Mouse (Mus musculus) stomach, embryonic 15.5 days (tissue): ENCODE data around the gene Arhgap28. TPM values are rescaled to one million over a fixed set of nuclear protein-coding genes. Genes with fewer than 3 reads are reported as not detected.

Experiments used
- ATAC-seq: fragments of 200-750 bp; cut with Nextera tagmentation; 2 replicates; pipeline ENCODE4 v1.8.0; 2017; ENCODE audit warnings: low read depth, moderate number of reproducible peaks, moderate TSS enrichment; ENCODE audit not compliant: insufficient read depth, low FRiP score
- H3K27ac ChIP-seq: fragments of 300-500 bp; sonication (generic); 2 replicates; pipeline ENCODE4 v1.5.1; 2015; ENCODE audit warnings: mild to moderate bottlenecking, inconsistent platforms
- H3K27me3 ChIP-seq: fragments of 300-500 bp; sonication (generic); replicated peaks from 2 replicates; pipeline ENCODE4 v1.6.1; 2015; ENCODE audit warnings: inconsistent platforms
- H3K36me3 ChIP-seq: fragments of 300-500 bp; sonication (generic); 2 replicates; pipeline ENCODE4 v1.6.1; 2015; ENCODE audit warnings: inconsistent platforms
- H3K4me1 ChIP-seq: fragments of 300-500 bp; sonication (generic); 2 replicates; pipeline ENCODE4 v1.6.1; 2015; ENCODE audit warnings: inconsistent platforms
- H3K4me2 ChIP-seq: fragments of 300-500 bp; sonication (generic); 2 replicates; pipeline ENCODE4 v1.6.1; 2015; ENCODE audit warnings: mild to moderate bottlenecking, inconsistent platforms
- H3K4me3 ChIP-seq: fragments of 300-500 bp; sonication (generic); replicated peaks from 2 replicates; pipeline ENCODE4 v1.5.1; 2015; ENCODE audit warnings: inconsistent platforms
- H3K9ac ChIP-seq: fragments of 300-500 bp; sonication (generic); 2 replicates; pipeline ENCODE4 v1.6.1; 2015; ENCODE audit warnings: inconsistent platforms
- H3K9me3 ChIP-seq: fragments of 300-500 bp; sonication (generic); 2 replicates; pipeline ENCODE4 v1.6.1; 2016; ENCODE audit warnings: inconsistent platforms
- WGBS: fragments of 180-500 bp; shearing (Covaris S2); methylation state at CpG from one replicate; pipeline ENCODE4 v1.1.7; 2015; 5-methylcytosine and 5-hydroxymethylcytosine counted together
- polyA plus RNA-seq: library from polyadenylated mRNA; unstranded; fragments of >200 nt; fragmentation: Nextera tagmentation; extraction: Ambion mirVana; gene quantifications from 2 replicates; pipeline ENCODE4 v1.2.1, GENCODE M21; 2015

Arhgap28 gene
- polyA plus RNA-seq, 1 experiment from 2014 or later: 23.9 TPM

DNA sequence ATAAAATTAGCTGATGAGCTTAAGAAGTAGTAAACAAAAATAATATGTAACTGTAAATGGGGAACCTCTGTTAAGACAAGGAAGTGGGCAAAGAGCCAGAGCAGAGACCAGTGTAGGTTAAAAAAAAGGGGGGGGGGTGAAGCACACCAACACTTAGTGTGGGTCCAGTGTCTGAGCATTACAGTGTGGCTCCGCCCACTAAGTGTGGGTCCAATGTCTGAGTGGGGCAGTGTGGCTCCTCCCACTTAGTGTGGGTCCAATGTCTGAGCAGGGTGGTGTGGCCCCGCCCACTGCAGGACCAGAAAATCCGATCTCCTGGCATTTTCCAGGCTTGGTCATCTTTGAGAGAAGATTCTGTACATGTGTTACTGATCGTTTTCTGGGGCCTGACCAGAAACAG is 101.1 kb downstream of the Arhgap28 start:
- no peaks in the 10 kb centered on the region for H3K4me1 ChIP-seq
- no peak for ATAC-seq
- H3K4me3 ChIP-seq: no peak overlapping the region
- peaks cover 4% of the 10 kb centered on the region; the same call in 1 of the 2 replicates for H3K36me3 ChIP-seq
- no peaks in the 10 kb centered on the region for H3K27me3 ChIP-seq
- no peak overlapping the region for H3K4me2 ChIP-seq
- no peak overlapping the region for H3K27ac ChIP-seq
- 83% methylated on average over 4 of the region's 4 CpGs for WGBS
- no peaks in the 10 kb centered on the region for H3K9me3 ChIP-seq
- no peak overlapping the region for H3K9ac ChIP-seq

DNA sequence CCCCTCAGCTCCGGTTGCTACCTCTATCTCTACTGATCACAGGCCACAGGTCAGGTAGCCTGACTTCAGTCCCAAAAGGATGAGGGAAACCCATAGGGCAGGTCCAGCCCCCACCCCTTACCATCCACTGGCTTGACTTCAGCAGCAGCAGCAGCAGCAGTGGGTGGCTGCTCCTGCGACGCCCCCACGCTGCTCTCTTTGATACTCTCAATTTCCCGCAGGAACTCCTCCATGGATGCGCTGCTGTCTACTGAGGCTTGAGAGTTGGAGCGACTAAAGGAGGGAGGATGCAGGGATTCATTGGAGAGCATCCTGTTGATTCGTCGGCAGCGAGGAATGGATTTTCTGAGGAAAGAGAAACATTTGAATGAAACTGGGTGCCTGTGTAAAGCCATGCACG is 102.8 kb downstream of the Arhgap28 start:
- Histone ChIP-seq H3K9ac (no peak overlapping the region), H3K4me1 (no peaks in the 10 kb centered on the region), H3K27ac (no peak overlapping the region), H3K4me3 (no peak overlapping the region), H3K36me3 (peaks cover 4% of the 10 kb centered on the region; the same call in 1 of the 2 replicates), H3K27me3 (no peaks in the 10 kb centered on the region), H3K9me3 (no peaks in the 10 kb centered on the region), H3K4me2 (no peak overlapping the region)
- no peak for ATAC-seq
- 83% methylated on average over 11 of the region's 11 CpGs for WGBS

DNA sequence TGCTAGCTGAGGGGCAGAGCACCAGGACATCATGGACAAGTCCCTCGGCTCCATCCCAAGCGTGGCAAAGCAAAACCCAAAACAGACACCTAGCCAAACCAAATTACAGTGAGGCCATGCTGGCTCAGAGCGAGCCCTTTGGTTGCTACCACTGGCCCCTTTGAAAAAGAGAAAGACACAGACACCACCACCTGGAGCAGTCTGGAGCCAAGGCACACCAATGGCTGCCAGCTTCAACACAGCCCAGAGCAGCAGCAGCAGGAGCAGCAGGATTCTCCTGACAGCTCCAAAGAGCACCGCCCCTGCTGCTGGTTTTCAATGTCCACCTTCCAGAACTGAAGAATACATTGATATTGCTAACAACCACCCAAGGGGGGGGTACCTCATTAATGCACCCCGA is 104.5 kb downstream of the Arhgap28 start:
- no peak for ATAC-seq
- Histone ChIP-seq H3K27me3 (no peaks in the 10 kb centered on the region), H3K4me2 (no peak overlapping the region), H3K4me3 (no peak overlapping the region), H3K9ac (no peak overlapping the region), H3K4me1 (no peaks in the 10 kb centered on the region), H3K27ac (no peak overlapping the region), H3K9me3 (no peaks in the 10 kb centered on the region), H3K36me3 (peaks cover 8% of the 10 kb centered on the region)
- 98% methylated on average over 5 of the region's 5 CpGs for WGBS

DNA sequence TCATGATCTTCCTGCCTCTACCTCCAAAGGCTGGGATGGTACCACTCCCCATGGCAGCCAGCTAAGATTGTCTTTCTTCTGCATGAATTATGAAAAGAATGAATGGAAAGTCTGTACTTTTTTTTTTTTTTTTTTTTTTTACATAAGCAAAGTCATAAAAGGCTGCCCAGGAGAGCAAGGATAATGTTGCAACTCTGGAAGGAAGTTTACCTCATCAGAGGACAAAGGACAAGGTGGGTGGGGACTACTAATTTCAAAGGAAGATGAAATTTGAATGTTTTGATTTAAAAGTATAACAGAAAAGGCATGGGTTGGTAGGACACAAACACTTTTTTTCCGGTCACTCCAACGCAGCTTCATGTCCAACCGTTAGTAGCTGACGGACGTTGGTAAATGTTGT is 107.5 kb downstream of the Arhgap28 start:
- WGBS: 92% methylated on average over 5 of the region's 5 CpGs
- no peak for ATAC-seq
- no peaks in the 10 kb centered on the region for H3K9me3 ChIP-seq
- H3K4me2 ChIP-seq: no peak overlapping the region
- H3K27me3 ChIP-seq: no peaks in the 10 kb centered on the region
- peaks cover 8% of the 10 kb centered on the region for H3K36me3 ChIP-seq
- H3K9ac ChIP-seq: no peak overlapping the region
- no peaks in the 10 kb centered on the region for H3K4me1 ChIP-seq
- no peak overlapping the region for H3K4me3 ChIP-seq
- H3K27ac ChIP-seq: no peak overlapping the region

DNA sequence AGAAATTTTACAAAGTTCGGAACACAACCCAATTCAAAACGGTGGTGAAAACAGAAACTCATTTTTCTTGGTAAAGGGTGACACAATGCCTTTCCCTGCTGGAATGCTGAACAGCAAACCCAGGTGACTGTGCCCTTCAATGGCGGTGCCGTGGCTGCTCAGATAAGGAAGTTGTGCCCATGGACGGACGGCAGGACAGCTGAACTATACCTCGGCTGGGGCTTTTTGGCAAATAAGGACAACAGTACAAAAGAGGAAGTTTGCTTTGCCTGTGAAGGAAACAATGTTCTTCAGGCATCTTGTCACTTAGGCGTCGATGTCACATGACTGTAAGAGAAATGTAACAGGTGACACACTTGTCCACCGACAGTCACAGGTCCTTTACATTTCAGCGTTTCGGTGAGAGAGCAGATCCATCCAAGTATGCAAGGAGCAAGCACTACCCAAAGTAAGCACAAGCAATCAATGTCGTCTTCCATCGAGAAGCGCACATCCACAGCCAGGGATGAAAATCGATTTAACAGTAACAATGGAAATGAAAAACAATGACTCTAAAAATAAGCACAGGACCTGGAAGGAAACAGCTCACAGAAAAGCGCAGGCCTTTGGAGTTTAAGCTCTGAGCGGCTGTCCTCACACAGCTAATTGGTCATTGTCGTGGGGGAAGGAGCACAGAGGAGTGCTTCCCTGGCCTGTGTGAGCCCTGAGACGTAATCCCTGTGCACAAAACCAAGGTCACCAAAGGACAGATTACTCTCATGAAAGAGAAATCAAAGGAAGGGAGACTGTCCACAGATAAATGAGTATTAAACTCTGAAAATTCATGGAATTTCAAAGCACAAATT is 114.2 kb downstream of the Arhgap28 start:
- no peaks in the 10 kb centered on the region for H3K27me3 ChIP-seq
- ATAC-seq: no peak
- no peaks in the 10 kb centered on the region for H3K9me3 ChIP-seq

DNA sequence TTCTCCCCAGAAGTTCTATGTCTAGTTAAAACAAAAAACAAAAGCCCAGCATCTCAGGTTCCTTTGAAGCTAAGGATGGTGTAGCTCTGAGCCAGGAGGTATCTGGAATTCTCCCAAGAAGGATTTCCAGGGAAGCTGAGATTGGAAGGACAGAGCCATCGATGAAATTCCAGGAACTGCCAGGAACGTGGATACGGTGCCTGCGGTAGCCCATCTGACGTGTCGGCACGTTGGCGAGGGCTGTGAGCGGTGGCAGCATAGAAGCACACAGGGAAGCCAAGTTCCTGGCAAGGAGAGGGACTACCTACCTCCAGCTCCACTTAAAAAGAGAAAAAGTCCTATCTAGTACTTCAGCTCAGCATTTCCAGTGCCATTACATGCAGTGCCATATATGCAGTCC is 115.8 kb downstream of the Arhgap28 start:
- H3K27me3 ChIP-seq: no peaks in the 10 kb centered on the region
- 88% methylated on average over 9 of the region's 9 CpGs for WGBS
- no peak for ATAC-seq

More for the DNA sequence above, 114.2 kb downstream of the Arhgap28 start:
- 61% methylated on average over 20 of the region's 20 CpGs for WGBS
- 0 out of 2 replicates have a peak overlapping the region, but pooled peaks have one; percentile 21 for H3K27ac ChIP-seq
- no peaks in the 10 kb centered on the region for H3K4me1 ChIP-seq
- no peak overlapping the region for H3K9ac ChIP-seq
- H3K4me2 ChIP-seq: no peak overlapping the region
- no peaks in the 10 kb centered on the region for H3K36me3 ChIP-seq
- no peak overlapping the region for H3K4me3 ChIP-seq

DNA sequence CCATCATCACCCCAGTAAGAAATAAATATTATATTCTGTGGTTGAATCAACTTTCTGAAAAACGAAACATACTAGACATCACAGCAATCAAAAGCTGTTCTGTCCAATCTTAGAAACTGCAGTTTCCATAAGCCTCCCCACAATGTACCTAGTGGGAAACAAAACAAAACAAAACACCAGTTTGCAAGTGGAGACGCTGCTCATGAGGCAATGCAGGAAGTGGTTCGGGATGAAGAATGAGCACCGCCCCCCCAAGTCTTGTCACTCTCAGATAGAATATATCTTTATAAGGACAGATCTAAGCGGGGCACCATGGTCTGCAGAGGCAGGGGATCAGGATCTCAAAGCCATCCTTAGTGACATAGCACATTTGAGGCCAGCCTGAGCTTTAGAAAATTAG is 117.6 kb downstream of the Arhgap28 start:
- H3K27me3 ChIP-seq: no peaks in the 10 kb centered on the region
- H3K27ac ChIP-seq: no peak overlapping the region
- whole genome bisulfite sequencing: 74% methylated on average over 5 of the region's 5 CpGs
- ATAC-seq: no peak
- H3K9ac ChIP-seq: no peak overlapping the region
- no peaks in the 10 kb centered on the region for H3K9me3 ChIP-seq
- H3K4me2 ChIP-seq: no peak overlapping the region
- H3K4me1 ChIP-seq: no peaks in the 10 kb centered on the region
- H3K36me3 ChIP-seq: no peaks in the 10 kb centered on the region
- no peak overlapping the region for H3K4me3 ChIP-seq

More for the DNA sequence above, 115.8 kb downstream of the Arhgap28 start:
- Histone ChIP-seq H3K4me3 (no peak overlapping the region), H3K36me3 (no peaks in the 10 kb centered on the region), H3K9me3 (no peaks in the 10 kb centered on the region), H3K27ac (no peak overlapping the region), H3K9ac (no peak overlapping the region), H3K4me1 (no peaks in the 10 kb centered on the region), H3K4me2 (no peak overlapping the region)

DNA sequence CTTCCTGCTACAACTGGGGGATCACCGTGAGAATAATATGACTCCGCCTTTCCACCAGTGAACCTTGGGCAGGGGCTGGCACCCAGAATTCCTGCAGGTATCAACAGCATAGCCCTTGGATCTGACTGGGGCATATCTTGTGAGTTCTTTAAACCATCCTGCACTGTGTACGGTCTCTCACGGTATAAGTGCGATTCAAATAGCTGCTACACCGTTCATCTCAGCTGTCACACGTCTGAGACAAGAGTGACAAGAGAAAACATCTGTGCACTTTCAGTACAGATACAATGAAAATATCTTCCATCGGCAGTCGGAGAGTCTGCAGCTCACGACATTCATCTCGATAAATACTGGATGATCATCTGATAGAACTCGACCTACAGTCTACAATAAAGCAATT is 126.3 kb downstream of the Arhgap28 start:
- no peak overlapping the region for H3K4me2 ChIP-seq
- ATAC-seq: no peak
- no peaks in the 10 kb centered on the region for H3K4me1 ChIP-seq
- H3K9ac ChIP-seq: no peak overlapping the region
- H3K27ac ChIP-seq: no peak overlapping the region
- H3K4me3 ChIP-seq: no peak overlapping the region
- WGBS: 78% methylated on average over 12 of the region's 12 CpGs
- H3K9me3 ChIP-seq: no peaks in the 10 kb centered on the region
- 0 out of 2 replicates have a peak, but pooled peaks cover 5% of the 10 kb centered on the region for H3K36me3 ChIP-seq
- no peaks in the 10 kb centered on the region for H3K27me3 ChIP-seq

DNA sequence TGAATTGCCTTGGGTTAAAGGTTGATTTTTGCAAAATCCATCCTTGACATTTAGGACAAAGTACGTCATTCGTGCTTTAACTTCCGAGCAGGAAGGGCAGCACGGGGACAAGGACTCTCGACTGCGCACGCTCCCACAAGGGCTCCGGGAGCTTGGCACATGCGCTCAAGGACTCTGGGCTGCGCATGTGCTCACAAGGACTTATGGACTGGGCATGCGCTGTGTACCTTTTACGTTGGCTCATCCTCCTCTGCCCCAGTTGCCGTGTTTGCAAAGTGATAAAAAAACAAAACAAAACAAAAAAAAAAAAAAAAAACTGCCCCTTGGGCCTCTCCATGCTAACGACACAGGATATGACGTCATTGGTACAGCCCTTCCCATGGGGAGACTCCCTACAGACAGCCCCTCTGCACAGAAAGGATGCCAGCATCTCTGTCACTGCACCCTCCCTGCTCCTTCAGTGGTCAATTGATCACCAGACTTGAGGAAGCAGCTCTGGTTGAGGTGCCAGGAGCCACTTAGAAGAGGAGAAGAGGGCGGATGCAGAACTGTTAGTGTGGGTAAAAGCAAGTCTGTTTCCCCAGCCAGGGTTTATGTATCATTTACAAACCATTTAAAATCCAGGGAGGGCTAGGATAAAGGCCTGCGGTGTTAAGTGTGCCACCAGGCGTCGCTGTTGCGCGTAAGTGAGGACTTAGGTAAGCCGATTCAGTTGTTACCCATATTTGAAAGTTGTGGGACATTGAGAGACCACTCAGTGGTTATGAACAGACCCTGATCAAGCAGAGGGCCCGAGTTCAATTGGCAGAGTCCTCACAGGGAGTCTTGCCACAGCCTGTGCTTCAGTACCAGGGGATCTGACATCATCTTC is 134.0 kb downstream of the Arhgap28 start:
- H3K4me2 ChIP-seq: no peak overlapping the region
- H3K4me3 ChIP-seq: no peak overlapping the region
- peaks cover 24% of the 10 kb centered on the region for H3K36me3 ChIP-seq
- H3K9me3 ChIP-seq: no peaks in the 10 kb centered on the region
- no peak overlapping the region for H3K27ac ChIP-seq
- no peak; the same call in 1 of the 2 replicates for ATAC-seq
- WGBS: 70% methylated on average over 23 of the region's 23 CpGs
- H3K27me3 ChIP-seq: no peaks in the 10 kb centered on the region
- no peaks in the 10 kb centered on the region for H3K4me1 ChIP-seq
- no peak overlapping the region for H3K9ac ChIP-seq

DNA sequence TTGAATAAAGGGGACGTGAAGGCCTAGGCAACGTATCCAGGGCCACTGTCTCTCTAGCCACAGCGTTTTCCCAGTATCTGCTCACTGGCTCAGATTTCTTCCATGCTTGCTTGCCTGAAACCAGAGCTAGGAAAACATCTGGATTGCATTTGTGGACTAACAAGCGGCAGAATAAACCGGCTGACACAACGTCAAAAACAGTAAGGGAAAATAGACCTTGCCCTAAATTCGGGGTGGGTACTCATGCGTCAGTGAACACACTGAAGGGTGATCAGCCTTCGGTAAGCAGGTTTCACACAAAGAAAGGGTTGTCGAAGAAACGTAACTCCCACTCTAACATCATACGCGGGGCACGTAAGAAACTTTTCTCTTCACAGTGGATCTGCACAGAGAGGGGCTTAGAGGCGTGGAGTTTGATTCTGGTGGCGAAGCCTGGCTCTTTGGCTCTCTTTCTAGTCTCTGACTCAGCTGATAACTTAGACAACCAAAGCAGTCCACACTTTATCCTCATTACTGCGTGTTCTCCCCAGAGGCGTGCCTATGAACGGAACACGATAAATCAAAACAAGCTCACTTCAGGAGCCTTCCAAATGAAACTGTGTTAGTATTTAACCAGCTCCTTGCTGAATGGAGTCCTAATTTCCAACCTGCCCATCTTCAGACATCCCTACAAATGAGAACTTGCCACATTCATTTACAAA is 137.2 kb downstream of the Arhgap28 start:
- Histone ChIP-seq H3K9me3 (no peaks in the 10 kb centered on the region), H3K27me3 (no peaks in the 10 kb centered on the region), H3K4me2 (no peak overlapping the region), H3K36me3 (peaks cover 18% of the 10 kb centered on the region), H3K4me3 (no peak overlapping the region), H3K4me1 (no peaks in the 10 kb centered on the region), H3K9ac (no peak overlapping the region), H3K27ac (peak overlapping the region; percentile 8; the same call in 1 of the 2 replicates)
- 78% methylated on average over 20 of the region's 20 CpGs for WGBS
- no peak for ATAC-seq

DNA sequence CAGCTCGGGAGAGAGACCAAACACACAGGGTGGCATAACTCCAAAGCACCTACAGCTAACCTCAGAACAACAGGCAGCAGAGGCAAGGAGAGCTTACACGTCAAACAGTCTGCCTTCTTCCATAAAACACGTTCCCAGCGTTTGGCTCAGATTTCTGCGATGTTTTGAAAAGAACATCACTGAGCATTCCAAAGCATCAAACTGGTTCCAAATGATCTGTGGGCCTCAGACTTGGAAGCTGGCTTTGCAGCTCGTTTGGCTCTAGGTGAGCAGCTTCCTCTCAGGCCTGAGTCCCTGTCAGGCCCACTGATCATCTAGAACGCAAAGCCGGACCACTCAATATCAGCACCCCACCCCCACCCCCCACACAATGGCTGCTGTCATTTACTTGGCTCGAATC is 137.9 kb downstream of the Arhgap28 start:
- Histone ChIP-seq H3K9ac (no peak overlapping the region), H3K36me3 (peaks cover 12% of the 10 kb centered on the region; the same call in 1 of the 2 replicates), H3K4me2 (no peak overlapping the region), H3K4me3 (no peak overlapping the region), H3K27me3 (no peaks in the 10 kb centered on the region), H3K9me3 (no peaks in the 10 kb centered on the region), H3K27ac (0 out of 2 replicates have a peak overlapping the region, but pooled peaks have one; percentile 8), H3K4me1 (no peaks in the 10 kb centered on the region)
- WGBS: 71% methylated on average over 9 of the region's 9 CpGs
- no peak for ATAC-seq
